Mouse (Mus musculus) right cerebral cortex, adult 2 months (tissue): ENCODE results near the gene Dnah1.
A peak's percentile ranks its signal among the peaks of the same experiment; 100 is the strongest.

Experiments used
- DNase-seq, 2 experiments: peaks; one replicate each; pipeline ENCODE4 v3.0.0; 2021 to 2022; ENCODE audit warnings: low spot score in 2 of 2

Dnah1 gene

DNA sequence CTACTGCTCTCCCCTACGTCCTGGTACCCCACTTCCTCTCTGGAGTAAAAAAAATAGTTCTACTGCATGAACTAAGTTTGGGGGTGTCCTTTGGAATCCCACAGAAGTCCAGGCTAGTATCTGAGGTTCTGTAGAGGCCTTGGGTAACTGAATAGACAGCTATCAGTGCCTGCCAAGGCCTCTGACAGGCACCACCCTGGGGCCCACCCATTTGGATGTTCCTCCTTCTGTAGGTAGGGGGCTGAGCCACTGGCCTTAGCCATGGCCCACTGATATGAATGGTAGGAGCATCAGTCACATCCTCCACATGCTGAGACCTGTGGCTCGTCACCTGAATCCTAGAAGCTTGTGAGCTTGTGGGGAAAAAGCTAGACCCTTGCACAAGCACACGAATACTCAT is 5.9 kb downstream of the Dnah1 start:
- DNase-seq = no peak

GRCm38 (mm10) chr14:31316613-31317012 is 7.1 kb downstream of the Dnah1 start:
- no peak for DNase-seq

- DNase-seq = no peak
Observed at GRCm38 (mm10) chr14:31313192-31313591, 10.5 kb downstream of the Dnah1 start.

DNA sequence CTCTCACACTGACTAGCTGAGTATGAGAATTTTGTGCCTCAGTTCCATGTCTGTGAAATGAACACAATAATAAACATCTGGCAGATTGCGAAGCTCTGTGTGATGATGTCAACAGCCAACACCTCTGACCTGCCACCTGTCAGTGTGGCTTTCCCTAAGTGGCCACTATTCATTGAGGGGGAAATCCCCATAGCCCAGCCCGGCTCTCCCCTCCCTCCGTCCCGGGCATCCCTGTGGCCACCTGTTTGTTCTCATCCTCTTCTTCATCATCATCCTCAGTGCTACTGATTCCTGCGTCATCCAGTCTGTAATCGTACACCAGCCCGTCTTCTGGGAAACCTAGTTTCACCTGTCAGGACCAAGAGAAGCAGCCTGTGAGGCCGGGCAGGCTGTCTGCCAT is 38.0 kb downstream of the Dnah1 start:
- DNase-seq = no peak

- peak; percentile 85 to 86 for DNase-seq
Observed at GRCm38 (mm10) chr14:31272164-31272563, 51.5 kb downstream of the Dnah1 start.

GRCm38 (mm10) chr14:31271121-31271520 is 52.6 kb downstream of the Dnah1 start:
- DNase-seq = no peak

DNA sequence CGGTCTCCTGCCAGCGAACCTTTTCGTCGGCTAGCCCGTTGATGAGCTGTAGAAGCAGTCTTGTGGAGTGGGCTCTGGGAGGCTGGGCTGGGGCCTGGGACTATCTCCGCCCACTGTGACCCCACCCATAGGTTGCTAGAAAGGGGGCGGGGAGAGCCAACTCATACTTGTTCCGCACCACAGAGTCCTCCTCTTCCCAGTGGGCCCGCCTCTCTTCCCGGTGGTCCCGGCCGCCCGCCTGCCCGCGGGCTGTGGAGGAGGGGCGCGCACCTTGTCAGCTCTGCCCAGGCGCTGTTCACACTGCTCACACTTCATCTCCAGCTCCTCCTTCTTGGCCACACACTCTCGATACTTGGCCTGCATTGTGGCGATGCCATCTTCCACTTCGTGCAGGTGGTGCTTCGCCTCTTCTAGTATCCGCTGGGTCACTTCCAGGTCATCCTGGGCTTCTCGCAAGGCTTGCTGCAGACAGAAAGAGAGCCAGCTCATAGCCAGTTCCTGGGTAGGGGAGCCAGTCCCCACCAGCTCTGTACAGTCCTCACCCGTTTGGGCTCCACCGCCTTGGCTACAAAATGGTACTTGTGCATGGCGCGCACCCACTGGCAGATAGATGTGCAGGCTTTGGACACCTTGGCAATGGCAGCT is 54.1 kb downstream of the Dnah1 start:
- peak; percentile 40 to 53 for DNase-seq

DNA sequence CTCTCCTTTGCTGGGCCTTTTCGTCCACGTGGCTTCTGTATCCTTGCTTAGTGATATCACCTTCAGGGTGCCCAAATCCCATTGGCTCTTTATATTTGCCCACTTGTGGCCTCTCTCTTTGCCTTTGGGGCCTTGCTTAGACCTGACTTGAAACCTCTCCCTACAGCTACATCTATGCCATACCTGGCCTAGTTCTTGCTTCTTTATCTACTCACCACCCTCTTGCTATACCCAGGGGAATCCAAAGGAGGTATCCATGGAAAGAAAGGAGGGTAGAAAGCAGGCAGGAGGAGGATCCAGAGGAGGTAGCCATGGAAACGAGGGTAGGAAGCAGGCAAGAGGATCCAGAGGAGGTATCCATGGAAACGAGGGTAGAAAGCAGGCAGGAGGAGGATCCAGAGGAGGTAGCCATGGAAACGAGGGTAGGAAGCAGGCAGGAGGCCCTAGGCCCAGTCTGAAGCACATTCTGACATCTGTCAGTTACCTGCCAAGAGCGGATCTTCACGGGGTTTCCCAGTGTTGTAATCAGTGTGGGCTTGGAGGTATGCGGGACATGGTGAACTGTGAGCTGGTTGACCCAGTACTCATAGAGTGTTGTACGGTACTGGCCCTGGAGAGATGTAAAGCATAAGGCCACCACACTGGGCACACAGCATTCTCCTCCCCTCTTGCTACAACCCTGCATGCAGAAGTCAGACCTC is 55.2 kb downstream of the Dnah1 start:
- DNase-seq = peak; percentile 66 to 78

DNA sequence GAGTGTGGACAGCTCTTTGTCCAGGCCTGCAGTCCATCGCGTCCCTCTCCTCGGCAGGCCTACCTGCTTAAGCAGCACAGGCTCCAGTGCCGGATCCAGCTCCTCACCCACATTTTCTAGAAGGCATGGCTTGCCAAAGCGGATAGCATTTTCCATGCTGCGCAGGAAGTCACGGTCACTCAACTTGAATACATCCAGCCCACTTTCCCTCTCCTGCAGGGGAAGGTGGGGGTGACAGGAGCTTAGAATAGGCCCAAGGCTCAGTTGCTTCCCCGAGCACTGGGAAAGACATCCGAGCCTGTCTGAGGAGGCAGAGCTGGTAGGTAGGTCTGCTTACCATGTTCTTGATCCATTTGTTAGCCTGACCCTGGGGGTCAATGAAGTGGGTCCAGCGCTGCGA is 56.0 kb downstream of the Dnah1 start:
- peak; percentile 40 to 47 for DNase-seq

DNA sequence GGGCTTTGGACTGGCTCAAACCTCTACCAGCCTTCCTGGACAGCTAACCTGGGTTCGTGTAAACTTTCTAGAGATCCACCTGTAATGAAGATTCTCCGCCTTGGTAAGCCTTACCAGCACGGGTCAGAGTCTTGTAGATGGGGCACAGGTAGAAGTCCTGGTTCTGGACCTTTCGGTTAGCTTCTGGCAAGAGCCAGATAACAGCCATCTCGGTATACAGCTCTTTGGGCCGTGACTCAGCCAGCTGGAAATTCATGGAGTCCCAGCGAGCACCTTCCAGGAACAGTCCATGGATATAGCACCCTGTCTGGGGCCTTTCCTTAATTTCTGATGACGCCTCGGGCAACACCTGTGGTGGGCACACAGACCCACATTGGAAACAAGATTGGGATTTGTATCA is 62.8 kb downstream of the Dnah1 start:
- DNase-seq = no peak

DNA sequence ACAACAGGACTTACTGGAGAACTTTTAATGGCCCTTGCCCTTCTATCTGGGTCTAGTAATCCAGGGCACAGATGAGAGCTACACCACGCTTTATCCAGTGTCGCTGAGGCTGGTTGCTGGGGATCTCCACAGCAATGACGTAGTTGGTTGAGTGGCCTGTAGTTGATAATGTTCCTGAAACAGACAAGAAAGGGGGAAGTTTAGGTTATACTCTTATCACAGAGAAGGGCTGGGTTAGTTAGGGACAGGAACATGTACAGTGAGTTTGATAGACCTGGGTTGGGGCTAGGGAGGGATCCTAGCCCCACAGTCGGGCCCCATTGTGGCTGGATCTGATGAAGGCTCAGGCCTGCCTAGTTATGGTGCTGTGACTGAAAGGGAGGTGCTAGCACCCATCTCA is 63.3 kb downstream of the Dnah1 start:
- no peak for DNase-seq

DNA sequence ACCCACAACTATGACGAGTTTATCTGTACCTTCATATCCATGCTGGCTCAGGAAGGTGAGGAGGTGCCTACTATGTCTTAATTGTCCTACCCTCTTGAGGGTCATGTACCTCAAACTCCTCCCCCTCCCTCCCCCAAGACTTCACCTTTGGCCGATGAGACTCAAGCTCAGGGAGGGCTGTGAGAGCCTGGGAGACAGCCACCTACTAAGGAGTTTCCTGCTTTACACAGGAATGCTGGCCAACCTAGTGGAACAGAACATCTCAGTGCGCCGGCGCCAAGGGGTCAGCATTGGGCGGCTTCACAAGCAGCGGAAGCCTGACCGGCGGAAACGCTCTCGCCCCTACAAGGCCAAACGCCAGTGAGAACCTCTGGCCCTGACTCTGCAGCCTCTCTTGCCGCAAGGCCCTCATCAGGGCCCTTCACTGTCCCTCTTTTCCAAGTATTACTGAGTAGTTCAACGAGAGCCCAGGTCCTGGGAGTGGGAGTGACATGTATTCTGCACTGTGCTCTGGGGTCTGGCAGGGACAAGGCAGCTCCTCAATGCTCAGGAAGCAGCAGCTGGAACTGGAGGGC is 65.1 kb downstream of the Dnah1 start:
- no peak for DNase-seq

GRCm38 (mm10) chr14:31252091-31252490 is 71.6 kb downstream of the Dnah1 start:
- DNase-seq = no peak

DNA sequence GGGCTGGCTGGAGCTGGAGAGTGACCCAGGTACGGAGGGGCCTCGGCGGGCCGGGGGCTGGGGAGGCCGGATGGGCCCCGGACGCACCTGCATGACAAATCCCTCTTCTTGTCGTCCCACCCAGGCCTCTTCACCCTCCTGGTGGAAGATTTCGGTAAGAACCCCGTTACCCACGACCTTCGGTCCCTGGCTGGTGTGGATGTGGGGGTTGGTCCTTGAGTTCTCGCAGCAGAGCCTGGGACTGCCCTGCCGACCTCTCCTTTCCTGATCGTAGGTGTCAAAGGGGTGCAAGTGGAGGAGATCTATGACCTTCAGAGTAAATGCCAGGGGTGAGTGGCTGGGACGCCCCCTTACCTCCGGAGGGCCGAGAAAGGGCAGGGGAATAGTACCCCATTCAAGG is 72.1 kb downstream of the Dnah1 start:
- no peak for DNase-seq

GRCm38 (mm10) chr14:31251084-31251604 is 72.6 kb downstream of the Dnah1 start, which contains the start of the genes Phf7 and Bap1:
TSS of gene Phf7 (minus strand) at chr14:31251317.
TSS of gene Bap1 (plus strand) at chr14:31251450.
- peak; percentile 97 to 98 for DNase-seq

DNA sequence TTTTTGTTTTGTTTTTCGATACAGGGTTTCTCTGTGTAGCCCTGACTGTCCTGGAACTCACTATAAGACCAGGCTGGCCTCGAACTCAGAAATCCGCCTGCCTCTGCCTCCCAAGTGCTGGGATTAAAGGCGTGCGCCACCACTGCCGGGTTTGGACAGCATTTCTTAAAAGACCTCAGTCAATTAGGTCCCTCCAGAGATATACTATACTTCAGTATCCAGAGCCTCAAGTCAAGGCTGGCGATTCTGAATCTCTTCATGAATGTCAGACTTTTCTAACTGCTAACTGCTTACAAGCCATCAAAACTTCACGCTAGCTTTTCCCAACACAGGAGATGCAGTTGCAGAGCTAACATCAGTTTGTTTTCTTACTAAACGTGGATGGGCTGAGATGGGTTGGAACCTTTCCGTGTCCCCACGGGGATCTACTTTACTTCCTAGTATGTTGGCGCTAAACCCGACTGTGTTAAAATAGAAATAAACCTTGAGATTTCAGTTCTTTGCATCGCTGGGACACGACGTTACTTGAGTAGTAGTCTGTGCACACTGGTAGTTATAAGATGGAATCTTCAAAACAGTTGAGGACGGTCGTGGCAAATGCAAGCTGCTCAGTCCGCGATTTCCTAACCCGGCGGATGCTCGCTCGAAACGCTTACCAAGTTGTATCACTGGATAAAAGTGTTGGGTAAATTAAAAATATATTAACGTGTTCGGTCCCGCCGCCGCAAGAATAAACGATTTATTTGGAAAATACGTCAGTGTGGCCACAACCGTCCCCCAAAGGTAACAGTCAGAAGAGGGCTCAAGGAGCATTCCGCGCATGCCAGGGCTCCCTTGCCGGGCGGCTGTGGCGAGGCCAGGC is 73.2 kb downstream of the Dnah1 start:
- DNase-seq = peak in 1 of 2 experiments; percentile 31

DNA sequence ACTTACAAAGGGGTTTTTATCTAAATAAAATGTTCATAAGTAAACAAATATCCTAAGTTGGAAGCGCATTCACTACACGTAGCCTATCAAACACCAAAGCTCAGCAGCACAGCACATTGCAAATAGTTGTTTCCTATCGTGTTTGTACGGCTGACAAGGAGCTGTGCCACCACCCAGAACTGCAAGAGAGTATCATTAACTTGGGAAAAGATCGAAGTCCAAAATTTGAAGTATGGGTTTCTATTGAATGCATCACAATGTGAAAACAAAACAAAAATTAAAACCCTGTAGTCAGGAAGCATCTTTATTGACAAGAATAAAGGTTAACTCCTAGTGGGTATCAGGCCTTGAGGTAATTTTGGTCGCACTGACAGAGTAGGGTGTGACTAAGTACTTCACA is 75.3 kb downstream of the Dnah1 start:
- no peak for DNase-seq

DNA sequence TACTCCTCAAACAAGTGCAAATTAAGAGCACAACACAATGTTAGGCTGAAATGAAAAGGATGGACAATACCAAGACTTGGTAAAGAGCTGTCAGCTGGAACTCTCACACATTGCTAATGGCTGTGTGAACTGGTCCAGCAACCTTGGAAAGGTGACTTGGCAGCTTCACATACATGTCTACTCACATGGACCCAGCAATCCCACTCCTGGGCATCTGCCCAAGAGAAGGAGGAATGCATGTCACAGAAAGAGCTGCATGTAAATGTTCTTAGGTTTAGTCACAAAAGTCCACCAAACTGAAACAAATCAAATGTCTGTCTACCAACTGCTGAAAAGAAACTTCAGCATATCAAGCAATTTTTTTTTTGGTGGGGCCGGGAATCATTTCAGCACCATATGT is 77.8 kb downstream of the Dnah1 start:
- no peak for DNase-seq

DNA sequence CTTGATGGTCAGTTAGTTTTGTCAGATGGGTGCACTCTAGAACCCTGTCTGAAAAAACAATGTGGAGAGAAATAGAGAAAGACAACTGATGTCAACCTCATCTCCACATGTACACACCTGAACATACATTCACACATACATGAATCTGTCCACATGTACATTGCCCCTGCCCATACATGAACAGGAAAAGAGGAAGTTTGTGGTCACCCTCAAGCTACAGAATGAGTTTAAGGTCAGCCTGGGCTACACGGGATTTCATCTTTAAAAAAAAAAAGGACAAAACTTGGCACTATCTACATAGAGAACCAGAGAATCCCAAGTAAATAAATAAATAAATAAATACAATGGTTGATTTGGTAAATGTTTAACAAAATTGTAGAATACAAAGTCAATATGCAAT is 78.9 kb downstream of the Dnah1 start:
- DNase-seq = no peak

GRCm38 (mm10) chr14:31240528-31240927 is 83.2 kb downstream of the Dnah1 start:
- DNase-seq = no peak

DNA sequence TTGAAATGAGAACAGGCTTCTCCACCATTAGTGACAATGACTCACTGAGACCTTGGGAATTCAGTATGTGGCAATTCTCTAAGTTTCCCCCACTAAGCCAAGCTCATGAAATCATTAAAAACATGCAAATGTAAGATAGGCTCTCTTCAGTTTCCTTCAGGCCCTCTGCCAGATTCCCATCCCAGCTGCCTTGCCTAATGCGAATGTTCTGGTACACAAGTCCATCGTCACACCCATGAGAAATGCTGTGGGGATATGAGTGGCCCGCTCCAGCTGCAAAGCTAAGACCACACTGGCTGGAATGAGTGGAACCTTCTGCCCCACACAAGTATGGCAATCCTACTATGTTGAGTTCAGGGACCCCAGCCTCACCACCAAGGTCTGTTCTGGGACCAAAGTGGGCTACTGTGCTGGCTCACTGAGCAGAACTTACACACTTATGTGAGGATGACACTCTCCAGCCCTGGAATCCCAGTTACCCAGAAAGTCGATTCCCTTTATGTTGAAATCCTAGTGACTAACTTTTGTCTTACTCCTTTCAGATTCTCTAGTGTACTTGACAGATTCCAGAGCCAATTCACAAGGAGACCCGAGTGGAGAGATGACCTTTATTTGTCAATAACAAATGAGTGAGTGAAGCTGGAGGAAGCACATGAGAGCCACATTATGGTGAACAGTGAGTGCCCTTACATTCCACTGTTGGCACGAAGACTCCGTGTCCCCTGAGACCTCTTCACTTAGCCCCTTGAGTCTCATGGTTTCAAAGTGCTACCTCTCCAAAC is 86.4 kb downstream of the Dnah1 start:
- no peak for DNase-seq
